Mouse (Mus musculus): Measurements from ENCODE around the gene Unc119. TPM values are rescaled to one million over a fixed set of nuclear protein-coding genes. Genes with fewer than 3 reads are reported as not detected.

The Unc119 gene
- polyA plus RNA-seq (2015; fragmentation: Nextera tagmentation; extraction: Ambion mirVana): 97.8 and 99.2 TPM in 2 replicates

DNA sequence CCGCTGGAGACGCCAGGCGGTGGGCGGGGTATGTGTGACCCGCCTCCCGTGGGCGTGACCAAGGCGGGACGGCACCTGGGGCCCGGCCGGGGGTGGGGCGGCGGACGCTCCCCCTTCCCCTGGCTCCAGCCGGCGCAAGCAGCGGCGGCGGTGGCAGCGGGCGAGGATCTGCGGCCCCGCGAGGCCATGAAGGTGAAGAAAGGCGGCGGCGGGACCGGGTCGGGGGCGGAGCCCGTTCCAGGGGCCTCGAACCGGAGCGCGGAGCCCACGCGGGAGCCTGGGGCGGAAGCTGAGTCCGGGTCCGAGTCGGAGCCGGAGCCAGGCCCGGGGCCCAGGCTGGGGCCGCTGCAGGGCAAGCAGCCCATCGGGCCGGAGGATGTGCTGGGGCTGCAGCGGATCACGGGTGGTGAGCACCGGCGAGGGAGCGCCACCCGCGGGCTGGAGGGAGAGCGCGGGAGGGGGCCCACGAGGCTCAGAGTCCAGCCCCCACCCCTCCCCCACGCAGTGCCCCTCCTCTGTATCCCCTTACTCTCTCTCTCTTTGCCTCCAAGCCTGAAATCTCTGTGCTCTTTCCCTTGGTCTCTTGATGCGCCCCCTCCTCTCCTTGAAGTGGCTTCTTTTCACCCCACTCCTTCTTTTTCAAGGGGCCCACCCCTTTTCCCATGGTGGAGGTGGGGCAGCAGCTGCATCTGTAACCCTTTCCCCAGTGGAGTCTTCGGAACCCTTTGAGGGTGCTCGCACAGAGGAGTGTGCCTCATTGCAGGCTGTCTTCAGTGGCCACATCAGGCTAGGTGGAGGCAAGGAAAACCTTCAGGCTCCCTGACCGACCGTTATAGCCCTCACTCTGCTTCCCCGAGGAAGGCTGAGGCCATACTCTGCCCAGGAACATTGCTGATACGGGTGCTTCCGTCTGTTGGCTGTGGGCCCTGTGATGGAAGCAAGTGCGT lies at the start of gene Unc119:
Gene Unc119 (plus strand): TSS at position 102 of the 947 bp plus-strand sequence.

GRCm38 (mm10) chr11:78301357-78302084 lies 41.8 kb upstream of the Unc119 start, which contains the start of gene Spag5:
TSS of gene Spag5 (plus strand) at chr11:78301529.

DNA sequence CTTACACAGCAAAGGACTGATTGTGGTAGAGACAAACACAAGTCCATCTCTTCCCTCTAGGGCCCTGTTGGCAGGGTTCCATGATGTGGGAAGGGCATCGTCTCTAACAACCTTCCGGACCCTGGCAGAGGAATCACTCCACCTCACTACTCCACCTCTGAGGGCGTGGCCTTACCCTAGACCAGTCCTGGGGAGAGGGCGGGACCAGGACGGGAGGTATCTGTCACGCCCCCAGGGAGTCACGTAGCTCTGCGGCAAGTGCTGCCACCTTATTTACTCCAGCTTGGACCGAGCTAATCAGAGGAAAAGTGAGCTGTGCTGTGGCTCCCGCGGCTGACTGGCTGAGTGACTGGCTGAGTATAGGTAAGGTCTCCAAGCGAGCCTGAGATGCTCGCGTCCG lies 20.4 kb upstream of the Unc119 start, which contains the start of gene Aldoc:
Gene Aldoc (plus strand): TSS at position 109 of the 400 bp plus-strand sequence.

DNA sequence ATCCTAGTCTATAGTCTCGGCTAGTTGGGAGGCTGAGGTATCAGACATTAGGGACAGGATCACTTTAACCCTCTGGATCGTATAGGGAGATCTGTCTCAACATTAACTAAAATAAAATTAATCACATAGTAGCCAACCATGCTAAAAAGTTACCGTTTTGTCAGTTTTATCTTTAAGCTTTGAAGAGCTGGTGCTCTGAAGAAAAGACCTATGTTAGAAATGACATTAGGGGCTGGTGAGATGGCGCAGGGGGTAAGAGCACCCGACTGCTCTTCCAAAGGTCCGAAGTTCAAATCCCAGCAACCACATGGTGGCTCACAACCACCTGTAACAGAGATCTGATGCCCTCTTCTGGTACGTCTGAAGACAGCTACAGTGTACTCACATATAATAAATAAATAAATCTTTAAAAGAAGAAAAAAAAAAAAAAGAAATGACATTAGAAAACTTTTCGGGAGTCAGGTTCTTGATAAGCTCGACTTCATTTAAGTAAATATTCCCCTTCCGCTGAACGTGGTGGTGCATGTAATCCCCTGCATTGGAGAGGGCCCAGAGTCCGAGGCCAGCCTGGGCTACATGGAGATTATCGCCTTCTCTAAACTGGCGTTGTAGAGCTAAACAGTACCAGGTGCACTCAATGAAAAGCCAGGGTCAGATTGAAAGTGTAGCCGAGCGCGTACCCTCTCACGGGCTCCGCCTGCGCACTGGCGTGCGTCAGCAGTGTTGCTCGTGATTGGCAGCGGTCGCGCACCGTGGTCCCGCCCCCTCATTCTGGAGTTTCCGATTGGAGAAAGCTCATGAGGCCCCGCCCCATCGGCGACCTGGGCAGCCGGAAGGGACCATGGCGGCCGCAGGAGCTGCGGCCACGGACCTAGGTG lies 15.4 kb upstream of the Unc119 start, which contains the start of gene Pigs:
Gene Pigs (plus strand): TSS at position 782 of the 878 bp plus-strand sequence.

DNA sequence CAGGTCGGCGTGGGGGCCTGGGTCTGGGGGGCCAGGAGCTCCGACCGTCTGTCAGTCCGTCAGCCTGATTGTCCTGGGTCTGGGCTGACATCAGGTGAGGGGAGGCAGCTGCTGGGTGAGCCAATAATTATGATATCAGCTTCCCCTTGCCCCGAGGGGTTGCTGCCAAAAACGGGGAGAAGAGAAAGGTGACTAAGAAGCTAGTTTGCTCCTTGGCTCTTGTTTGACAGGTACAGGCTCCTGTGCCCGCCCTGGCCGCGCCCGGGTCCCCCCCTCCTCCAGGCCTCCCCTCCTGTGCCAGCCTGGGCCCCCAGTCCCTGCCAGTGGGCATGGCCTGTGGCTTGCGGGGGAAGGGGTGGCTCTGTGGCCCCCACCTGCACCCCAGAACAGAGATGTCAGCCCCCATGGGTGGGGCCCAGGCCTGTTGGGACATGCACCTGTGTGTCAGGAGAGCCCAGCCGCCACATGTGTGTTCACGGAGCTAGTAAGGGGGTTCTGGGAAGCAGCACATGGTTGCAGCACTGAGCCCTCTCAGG lies 43.3 kb downstream of the Unc119 start, which contains the start of gene Foxn1:
Gene Foxn1 (minus strand): TSS at position 51 of the 536 bp plus-strand sequence.

Other genes starting within 250 kb of the Unc119 start
- 18.1 and 24.6 TPM in 2 replicates for gene Fam222b, start 248.8 kb upstream of the Unc119 start, polyA plus RNA-seq (2015; fragmentation: Nextera tagmentation; extraction: Ambion mirVana)
- 58.8 and 62.9 TPM in 2 replicates for gene Traf4, start 177.9 kb upstream of the Unc119 start, polyA plus RNA-seq (2015; fragmentation: Nextera tagmentation; extraction: Ambion mirVana)
- 7.4 and 8.0 TPM in 2 replicates for gene Nek8, start 166.8 kb upstream of the Unc119 start, polyA plus RNA-seq (2015; fragmentation: Nextera tagmentation; extraction: Ambion mirVana)
- 48.5 and 53.4 TPM in 2 replicates for gene Tlcd1, start 166.8 kb upstream of the Unc119 start, polyA plus RNA-seq (2015; fragmentation: Nextera tagmentation; extraction: Ambion mirVana)
- gene Rpl23a, start 159.9 kb upstream of the Unc119 start, polyA plus RNA-seq (2015; fragmentation: Nextera tagmentation; extraction: Ambion mirVana): 812 and 926 TPM in 2 replicates
- 74.3 and 78.3 TPM in 2 replicates for gene Rab34, start 155.1 kb upstream of the Unc119 start, polyA plus RNA-seq (2015; fragmentation: Nextera tagmentation; extraction: Ambion mirVana)
- 6.6 and 8.0 TPM in 2 replicates for gene Proca1, start 150.1 kb upstream of the Unc119 start, polyA plus RNA-seq (2015; fragmentation: Nextera tagmentation; extraction: Ambion mirVana)
- gene Sdf2, start 97.7 kb upstream of the Unc119 start, polyA plus RNA-seq (2015; fragmentation: Nextera tagmentation; extraction: Ambion mirVana): 123 TPM in 2 replicates
- 15.2 and 17.7 TPM in 2 replicates for gene Supt6, start 97.5 kb upstream of the Unc119 start, polyA plus RNA-seq (2015; fragmentation: Nextera tagmentation; extraction: Ambion mirVana)
- 90.2 and 105 TPM in 2 replicates for gene 2610507B11Rik, start 81.7 kb upstream of the Unc119 start, polyA plus RNA-seq (2015; fragmentation: Nextera tagmentation; extraction: Ambion mirVana)
- 0.13 and 0.22 TPM in 2 replicates for gene BC030499, start 52.6 kb upstream of the Unc119 start, polyA plus RNA-seq (2015; fragmentation: Nextera tagmentation; extraction: Ambion mirVana)
- gene Spag5, start 42.0 kb upstream of the Unc119 start, polyA plus RNA-seq (2015; fragmentation: Nextera tagmentation; extraction: Ambion mirVana): 7.5 and 7.9 TPM in 2 replicates
- 1,117 and 1,134 TPM in 2 replicates for gene Aldoc, start 20.5 kb upstream of the Unc119 start, polyA plus RNA-seq (2015; fragmentation: Nextera tagmentation; extraction: Ambion mirVana)
- 90.8 and 112 TPM in 2 replicates for gene Pigs, start 15.1 kb upstream of the Unc119 start, polyA plus RNA-seq (2015; fragmentation: Nextera tagmentation; extraction: Ambion mirVana)
- not detected in 2 replicates for gene Foxn1, start 43.1 kb downstream of the Unc119 start, polyA plus RNA-seq (2015; fragmentation: Nextera tagmentation; extraction: Ambion mirVana)
- gene Slc13a2, start 78.7 kb downstream of the Unc119 start, polyA plus RNA-seq (2015; fragmentation: Nextera tagmentation; extraction: Ambion mirVana): not detected in 2 replicates
- 20.6 and 23.2 TPM in 2 replicates for gene Slc46a1, start 122.2 kb downstream of the Unc119 start, polyA plus RNA-seq (2015; fragmentation: Nextera tagmentation; extraction: Ambion mirVana)
- gene Sarm1, start 154.3 kb downstream of the Unc119 start, polyA plus RNA-seq (2015; fragmentation: Nextera tagmentation; extraction: Ambion mirVana): 30.9 and 37.9 TPM in 2 replicates
- 134 and 170 TPM in 2 replicates for gene Vtn, start 155.6 kb downstream of the Unc119 start, polyA plus RNA-seq (2015; fragmentation: Nextera tagmentation; extraction: Ambion mirVana)
- gene Sebox, start 160.0 kb downstream of the Unc119 start, polyA plus RNA-seq (2015; fragmentation: Nextera tagmentation; extraction: Ambion mirVana): 0.12 TPM in 1 of 2 replicates, not detected in the other
- 84.7 and 90.1 TPM in 2 replicates for gene Tmem199, start 168.7 kb downstream of the Unc119 start, polyA plus RNA-seq (2015; fragmentation: Nextera tagmentation; extraction: Ambion mirVana)
- 167 and 168 TPM in 2 replicates for gene Poldip2, start 168.7 kb downstream of the Unc119 start, polyA plus RNA-seq (2015; fragmentation: Nextera tagmentation; extraction: Ambion mirVana)
- 49.3 and 51.3 TPM in 2 replicates for gene Tnfaip1, start 192.8 kb downstream of the Unc119 start, polyA plus RNA-seq (2015; fragmentation: Nextera tagmentation; extraction: Ambion mirVana)
- 131 and 141 TPM in 2 replicates for gene Ift20, start 192.9 kb downstream of the Unc119 start, polyA plus RNA-seq (2015; fragmentation: Nextera tagmentation; extraction: Ambion mirVana)
- gene Tmem97, start 207.3 kb downstream of the Unc119 start, polyA plus RNA-seq (2015; fragmentation: Nextera tagmentation; extraction: Ambion mirVana): 51.4 and 53.5 TPM in 2 replicates